Mouse (Mus musculus): ENCODE data around the gene Bbs1. TPM values are rescaled to one million over a fixed set of nuclear protein-coding genes. Genes with fewer than 3 reads are reported as not detected.
"Not testable (repeated sequence)": the region's sequence is repeated elsewhere in the genome, so short reads cannot be mapped to it uniquely, and the experiment has no call there.

Bbs1 gene
- 10 to 100 TPM; 36.8 to 40.0 TPM for total RNA-seq (2021)
- long read RNA-seq, full-length matches to known transcripts, result 7 of 21 reads
- long read RNA-seq, partial matches to known transcripts, result 6 of 21 reads
- long read RNA-seq, other reads (novel, unspliced or antisense), result 8 of 21 reads

- DNase-seq (ENCODE audit: low spot score in 2 of 2), result peak; percentile 64 to 84
Measured at GRCm38 (mm10) chr19:4905979-4906794, at the start of gene Bbs1. Bbs1 (minus strand) TSS chr19:4906628.

GRCm38 (mm10) chr19:4948641-4949040, 42.2 kb upstream of the Bbs1 start:
- not testable (repeated sequence) for DNase-seq (ENCODE audit: low spot score in 2 of 2)

GRCm38 (mm10) chr19:4945540-4945939, 39.1 kb upstream of the Bbs1 start:
- DNase-seq (ENCODE audit: low spot score in 2 of 2), result no peak

GRCm38 (mm10) chr19:4943253-4943588, 36.8 kb upstream of the Bbs1 start:
- DNase-seq (ENCODE audit: low spot score in 2 of 2), result no peak

- peak; percentile 70 to 82 for DNase-seq (ENCODE audit: low spot score in 2 of 2)
Measured at GRCm38 (mm10) chr19:4942551-4943252, 36.3 kb upstream of the Bbs1 start, which contains the start of gene Peli3. Peli3 (minus strand) TSS chr19:4943127.

GRCm38 (mm10) chr19:4937444-4938310, 31.2 kb upstream of the Bbs1 start:
- no peak for DNase-seq (ENCODE audit: low spot score in 2 of 2)

GRCm38 (mm10) chr19:4936896-4937295, 30.5 kb upstream of the Bbs1 start:
- no peak for DNase-seq (ENCODE audit: low spot score in 2 of 2)

- no peak for DNase-seq (ENCODE audit: low spot score in 2 of 2)
Measured at GRCm38 (mm10) chr19:4928781-4929180, 22.4 kb upstream of the Bbs1 start.

GRCm38 (mm10) chr19:4927904-4928531, 21.6 kb upstream of the Bbs1 start, which contains the start of gene Dpp3:
Dpp3 (minus strand) TSS chr19:4928287.
- DNase-seq (ENCODE audit: low spot score in 2 of 2), result peak; percentile 95 to 99

- no peak for DNase-seq (ENCODE audit: low spot score in 2 of 2)
Measured at GRCm38 (mm10) chr19:4925121-4925860, 18.9 kb upstream of the Bbs1 start.

- no peak for DNase-seq (ENCODE audit: low spot score in 2 of 2)
Measured at GRCm38 (mm10) chr19:4919652-4920051, 13.2 kb upstream of the Bbs1 start.

GRCm38 (mm10) chr19:4916827-4917226, 10.4 kb upstream of the Bbs1 start:
- DNase-seq (ENCODE audit: low spot score in 2 of 2), result no peak

- no peak for DNase-seq (ENCODE audit: low spot score in 2 of 2)
Measured at GRCm38 (mm10) chr19:4915924-4916603, 9.6 kb upstream of the Bbs1 start.

- no peak for DNase-seq (ENCODE audit: low spot score in 2 of 2)
Measured at GRCm38 (mm10) chr19:4909376-4909775, 2.9 kb upstream of the Bbs1 start.

- peak in 1 of 2 experiments; percentile 17 for DNase-seq (ENCODE audit: low spot score in 2 of 2)
Measured at GRCm38 (mm10) chr19:4908107-4908506, 1.7 kb upstream of the Bbs1 start.

GRCm38 (mm10) chr19:4899888-4900287, 6.5 kb downstream of the Bbs1 start:
- DNase-seq (ENCODE audit: low spot score in 2 of 2), result no peak

- no peak for DNase-seq (ENCODE audit: low spot score in 2 of 2)
Measured at GRCm38 (mm10) chr19:4898972-4899371, 7.5 kb downstream of the Bbs1 start.

- no peak for DNase-seq (ENCODE audit: low spot score in 2 of 2)
Measured at GRCm38 (mm10) chr19:4896780-4897520, 9.5 kb downstream of the Bbs1 start.

- no peak for DNase-seq (ENCODE audit: low spot score in 2 of 2)
Measured at GRCm38 (mm10) chr19:4891798-4892197, 14.6 kb downstream of the Bbs1 start.

All from layer of hippocampus, adult 18-20 months (tissue).